Mouse (Mus musculus): ENCODE measurements around the gene Xlr4a.
"Not testable (repeated sequence)": the region's sequence is repeated elsewhere in the genome, so short reads cannot be mapped to it uniquely, and the experiment has no call there.

DNA sequence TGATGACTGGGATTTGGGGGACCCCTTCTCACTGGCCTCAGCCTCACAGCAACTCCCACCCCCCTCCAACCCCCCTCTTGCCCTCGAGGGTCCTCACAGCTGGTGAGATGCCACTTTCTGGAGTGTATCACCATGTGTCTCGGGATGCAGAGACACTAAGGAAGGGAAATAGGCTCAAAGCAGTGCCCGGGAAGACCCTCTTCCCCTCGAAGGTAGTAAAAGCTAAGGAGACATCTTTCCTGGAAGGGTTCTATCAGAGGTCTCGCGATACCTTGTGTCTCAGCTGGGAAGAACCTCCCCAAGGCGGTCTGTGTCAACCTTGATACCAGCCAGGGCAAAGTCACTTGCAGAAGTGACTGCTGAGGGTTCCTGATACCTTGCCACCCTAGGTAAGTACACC lies 34.5 kb upstream of the Xlr4a start, which contains the start of gene Gm14685:
- TF ChIP-seq POLR2A, CTCF (IDR thresholded peaks at IDR 0.05; ENCODE audit: insufficient read depth, low read depth, low read length): not testable (repeated sequence)
